Mouse (Mus musculus): Measurements from ENCODE around the gene Otud7b. TPM values are rescaled to one million over a fixed set of nuclear protein-coding genes. Genes with fewer than 3 reads are reported as not detected.

Gene Otud7b
- total and polyA plus RNA-seq, 2 experiments, result 5.9 to 8.9 TPM

DNA sequence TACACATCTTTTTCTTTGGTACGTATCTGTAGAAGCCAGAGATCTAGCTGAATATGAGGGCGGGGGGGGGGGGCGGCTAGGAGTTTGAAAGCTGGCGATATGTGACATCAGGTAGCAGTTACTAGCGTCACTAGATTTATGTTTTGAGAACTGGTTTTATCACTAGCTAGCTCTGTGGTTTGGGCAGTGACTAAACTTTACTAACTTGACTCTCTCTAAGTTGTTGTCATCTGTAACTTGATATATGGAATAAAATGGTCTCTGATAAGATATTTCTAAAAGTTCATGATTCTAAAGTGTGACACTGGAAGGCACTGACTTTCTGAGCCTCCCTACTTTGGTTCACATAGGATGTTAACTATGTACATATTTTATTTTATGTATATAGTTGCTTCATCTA is 19.9 kb downstream of the Otud7b start:
- Histone ChIP-seq H3K79me2 (ENCODE audit: control insufficient read depth, insufficient read depth, low read length) (peaks cover 4% of the 10 kb centered on the region; the same call in 1 of the 2 replicates), H3K4me1 (ENCODE audit: control insufficient read depth, insufficient read depth, low read length) (no peaks in the 10 kb centered on the region), H3K36me3 (ENCODE audit: control insufficient read depth, insufficient read depth, low read length) (no peaks in the 10 kb centered on the region), H3K4me3 (ENCODE audit: insufficient read depth, low read depth, low read length) (no peak overlapping the region), H3K9ac (ENCODE audit: low read depth, low read length) (no peak overlapping the region), H3K27me3 (ENCODE audit: control insufficient read depth, insufficient read depth, low read length) (no peaks in the 10 kb centered on the region), H3K27ac (replicated peaks; ENCODE audit: insufficient read depth, low read depth, low read length) (no peak overlapping the region)
- no peak for TF ChIP-seq CTCF (IDR thresholded peaks at IDR 0.05; ENCODE audit: low read depth, low read length)
- TF ChIP-seq POLR2A (IDR thresholded peaks at IDR 0.05; ENCODE audit: extremely low read depth, insufficient read depth, low read length), result no peak
- no peak for DNase-seq (ENCODE audit: extremely low read depth, low read depth, low spot score)
- 93% methylated on average over 5 of the region's 5 CpGs for WGBS

DNA sequence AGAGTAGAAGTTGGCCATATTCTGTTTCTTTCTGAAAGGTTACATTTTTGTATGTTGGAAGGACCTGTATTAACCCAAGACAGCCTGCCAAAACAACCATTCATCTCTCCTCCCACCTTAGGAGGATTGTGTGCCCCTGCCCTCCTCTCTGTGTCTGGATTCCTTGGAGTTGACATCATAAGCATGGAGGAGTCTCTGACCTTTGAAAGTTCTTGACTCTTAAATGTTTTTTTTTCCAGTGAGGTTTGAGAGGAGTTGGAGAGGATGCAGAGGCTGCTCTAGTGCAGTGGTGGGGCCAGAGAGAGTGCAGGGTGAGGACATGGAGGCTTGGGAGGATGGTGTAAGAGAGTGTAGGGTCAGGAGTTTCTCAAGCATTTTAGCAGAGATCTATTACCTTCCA is 23.8 kb downstream of the Otud7b start:
- no peak for TF ChIP-seq CTCF (IDR thresholded peaks at IDR 0.05; ENCODE audit: low read depth, low read length)
- no peaks in the 10 kb centered on the region; the same call in 1 of the 2 replicates for H3K79me2 ChIP-seq (ENCODE audit: control insufficient read depth, insufficient read depth, low read length)
- H3K4me1 ChIP-seq (ENCODE audit: control insufficient read depth, insufficient read depth, low read length), result peaks cover 6% of the 10 kb centered on the region
- H3K36me3 ChIP-seq (ENCODE audit: control insufficient read depth, insufficient read depth, low read length), result no peaks in the 10 kb centered on the region
- H3K9ac ChIP-seq (ENCODE audit: low read depth, low read length), result no peak overlapping the region
- no peaks in the 10 kb centered on the region for H3K27me3 ChIP-seq (ENCODE audit: control insufficient read depth, insufficient read depth, low read length)
- no peak overlapping the region for H3K27ac ChIP-seq (replicated peaks; ENCODE audit: insufficient read depth, low read depth, low read length)
- DNase-seq (ENCODE audit: extremely low read depth, low read depth, low spot score), result no peak
- no peak overlapping the region for H3K4me3 ChIP-seq (ENCODE audit: insufficient read depth, low read depth, low read length)

DNA sequence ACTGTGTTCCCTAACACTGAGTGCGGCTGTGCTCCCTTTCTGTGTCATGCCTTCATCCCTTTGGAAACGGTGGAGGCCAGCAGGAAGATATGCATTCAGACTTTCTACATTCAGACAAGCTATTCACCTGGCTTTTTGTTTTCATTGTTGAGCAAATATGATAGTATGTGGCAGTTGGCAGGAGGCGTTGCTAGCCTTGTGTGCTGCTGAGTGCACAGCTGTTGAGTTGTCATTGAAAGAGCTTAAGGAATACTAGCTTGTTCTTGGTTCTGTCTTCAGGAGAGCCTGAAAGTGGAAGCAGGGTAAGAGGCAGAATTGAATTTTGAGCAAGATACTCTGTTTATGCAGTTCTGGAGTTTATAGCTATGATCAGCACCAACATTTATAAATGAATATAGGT is 28.2 kb downstream of the Otud7b start:
- Histone ChIP-seq H3K36me3 (ENCODE audit: control insufficient read depth, insufficient read depth, low read length) (peaks cover 1% of the 10 kb centered on the region; the same call in 1 of the 2 replicates), H3K27ac (replicated peaks; ENCODE audit: insufficient read depth, low read depth, low read length) (no peak overlapping the region), H3K79me2 (ENCODE audit: control insufficient read depth, insufficient read depth, low read length) (no peaks in the 10 kb centered on the region; the same call in 1 of the 2 replicates), H3K9ac (ENCODE audit: low read depth, low read length) (no peak overlapping the region), H3K4me3 (ENCODE audit: insufficient read depth, low read depth, low read length) (no peak overlapping the region), H3K4me1 (ENCODE audit: control insufficient read depth, insufficient read depth, low read length) (peaks cover 14% of the 10 kb centered on the region), H3K27me3 (ENCODE audit: control insufficient read depth, insufficient read depth, low read length) (no peaks in the 10 kb centered on the region)
- TF ChIP-seq POLR2A (IDR thresholded peaks at IDR 0.05; ENCODE audit: extremely low read depth, insufficient read depth, low read length), result no peak
- TF ChIP-seq CTCF (IDR thresholded peaks at IDR 0.05; ENCODE audit: low read depth, low read length), result no peak
- peak; percentile 30 for DNase-seq (ENCODE audit: extremely low read depth, low read depth, low spot score)
- WGBS, result 51% methylated on average over 3 of the region's 3 CpGs

DNA sequence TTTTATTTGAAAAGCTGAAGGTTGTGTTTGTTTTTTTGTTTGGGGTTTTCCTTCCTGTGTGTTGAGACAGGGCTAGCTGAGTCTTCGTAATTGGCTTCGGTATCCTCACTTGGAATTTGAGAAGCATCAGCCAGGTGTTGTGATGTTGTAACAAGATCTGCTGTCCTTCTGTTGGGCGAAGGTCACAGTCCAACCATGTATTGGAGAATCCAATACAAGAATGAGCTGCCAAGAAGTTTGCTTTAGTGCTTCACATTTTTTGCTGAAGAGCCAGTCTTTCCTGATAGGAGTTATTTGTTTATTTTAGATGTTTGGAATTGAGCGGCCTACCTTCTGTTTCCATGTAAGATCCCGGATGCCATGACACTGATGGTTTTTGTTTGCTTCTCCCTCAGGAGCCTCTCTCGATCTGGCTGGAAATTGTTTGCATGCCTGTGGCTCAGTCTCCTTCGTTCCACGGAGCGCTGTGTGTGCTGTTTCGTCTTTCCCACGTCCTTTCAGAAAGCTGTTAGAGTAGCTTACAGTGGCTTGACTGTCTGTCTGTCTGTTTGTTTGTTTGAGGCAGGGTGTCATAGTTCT is 29.1 kb downstream of the Otud7b start:
- no peaks in the 10 kb centered on the region; the same call in 1 of the 2 replicates for H3K79me2 ChIP-seq (ENCODE audit: control insufficient read depth, insufficient read depth, low read length)
- H3K36me3 ChIP-seq (ENCODE audit: control insufficient read depth, insufficient read depth, low read length), result peaks cover 6% of the 10 kb centered on the region
- no peaks in the 10 kb centered on the region for H3K27me3 ChIP-seq (ENCODE audit: control insufficient read depth, insufficient read depth, low read length)
- peak overlapping the region; percentile 19 for H3K27ac ChIP-seq (replicated peaks; ENCODE audit: insufficient read depth, low read depth, low read length)
- WGBS, result 22% methylated on average over 11 of the region's 11 CpGs
- peak; percentile 100 for DNase-seq (ENCODE audit: extremely low read depth, low read depth, low spot score)
- H3K4me1 ChIP-seq (ENCODE audit: control insufficient read depth, insufficient read depth, low read length), result peaks cover 14% of the 10 kb centered on the region
- H3K9ac ChIP-seq (ENCODE audit: low read depth, low read length), result no peak overlapping the region
- TF ChIP-seq CTCF (IDR thresholded peaks at IDR 0.05; ENCODE audit: low read depth, low read length) (no peak), POLR2A (IDR thresholded peaks at IDR 0.05; ENCODE audit: extremely low read depth, insufficient read depth, low read length) (no peak)
- no peak overlapping the region for H3K4me3 ChIP-seq (ENCODE audit: insufficient read depth, low read depth, low read length)

DNA sequence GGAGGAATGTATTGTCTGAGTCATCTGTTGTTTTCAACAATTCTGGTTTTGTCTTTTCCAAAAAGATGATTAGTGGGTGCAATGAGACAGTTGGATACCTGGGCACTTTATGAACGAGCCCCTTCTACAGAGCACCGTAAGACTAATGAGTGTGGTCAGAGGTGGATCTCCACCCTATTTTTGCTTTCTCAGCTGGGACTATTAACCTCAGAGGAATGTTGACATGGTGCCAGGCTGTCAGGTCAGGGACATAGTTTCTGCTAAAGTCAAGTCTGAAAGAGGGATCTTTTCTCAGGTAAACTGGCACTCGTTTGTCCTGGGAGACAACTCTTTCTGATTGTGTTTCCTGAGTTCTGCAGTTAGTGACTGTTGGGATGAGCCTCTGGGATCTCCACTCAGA is 30.7 kb downstream of the Otud7b start:
- no peak overlapping the region for H3K9ac ChIP-seq (ENCODE audit: low read depth, low read length)
- no peak overlapping the region for H3K27ac ChIP-seq (replicated peaks; ENCODE audit: insufficient read depth, low read depth, low read length)
- no peak overlapping the region for H3K4me3 ChIP-seq (ENCODE audit: insufficient read depth, low read depth, low read length)
- no peaks in the 10 kb centered on the region for H3K79me2 ChIP-seq (ENCODE audit: control insufficient read depth, insufficient read depth, low read length)
- no peak for TF ChIP-seq POLR2A (IDR thresholded peaks at IDR 0.05; ENCODE audit: extremely low read depth, insufficient read depth, low read length)
- no peak for TF ChIP-seq CTCF (IDR thresholded peaks at IDR 0.05; ENCODE audit: low read depth, low read length)
- 18% methylated on average over 3 of the region's 3 CpGs for WGBS
- H3K27me3 ChIP-seq (ENCODE audit: control insufficient read depth, insufficient read depth, low read length), result no peaks in the 10 kb centered on the region
- H3K4me1 ChIP-seq (ENCODE audit: control insufficient read depth, insufficient read depth, low read length), result peaks cover 14% of the 10 kb centered on the region
- DNase-seq (ENCODE audit: extremely low read depth, low read depth, low spot score), result peak; percentile 78
- peaks cover 12% of the 10 kb centered on the region for H3K36me3 ChIP-seq (ENCODE audit: control insufficient read depth, insufficient read depth, low read length)

DNA sequence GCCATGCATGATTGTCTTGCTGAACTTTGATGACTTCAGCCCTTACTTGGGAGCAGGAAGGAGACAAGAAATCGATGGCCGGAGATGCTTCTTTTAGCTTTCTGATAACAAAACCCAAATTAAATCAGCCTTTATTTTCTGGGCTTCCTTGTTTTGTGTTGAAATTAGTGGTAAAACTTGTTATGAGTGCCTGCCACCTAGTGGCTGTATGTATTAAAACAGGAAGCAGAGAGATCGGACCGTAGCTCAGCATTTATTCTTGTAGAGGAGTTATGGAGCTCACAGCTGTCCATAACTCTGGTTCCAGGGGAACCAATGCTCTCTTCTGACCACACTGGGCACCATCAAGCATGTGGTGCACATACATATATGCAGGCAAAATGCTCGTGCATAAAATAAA is 43.6 kb downstream of the Otud7b start:
- H3K36me3 ChIP-seq (ENCODE audit: control insufficient read depth, insufficient read depth, low read length), result peaks cover 27% of the 10 kb centered on the region

More for the DNA sequence above, 43.6 kb downstream of the Otud7b start:
- TF ChIP-seq CTCF (IDR thresholded peaks at IDR 0.05; ENCODE audit: low read depth, low read length), result peak; percentile 46
- no peak for TF ChIP-seq POLR2A (IDR thresholded peaks at IDR 0.05; ENCODE audit: extremely low read depth, insufficient read depth, low read length)
- H3K4me1 ChIP-seq (ENCODE audit: control insufficient read depth, insufficient read depth, low read length), result no peaks in the 10 kb centered on the region; the same call in 1 of the 2 replicates
- DNase-seq (ENCODE audit: extremely low read depth, low read depth, low spot score), result peak; percentile 56
- no peak overlapping the region for H3K9ac ChIP-seq (ENCODE audit: low read depth, low read length)
- H3K27me3 ChIP-seq (ENCODE audit: control insufficient read depth, insufficient read depth, low read length), result no peaks in the 10 kb centered on the region
- H3K79me2 ChIP-seq (ENCODE audit: control insufficient read depth, insufficient read depth, low read length), result no peaks in the 10 kb centered on the region; the same call in 1 of the 2 replicates
- no peak overlapping the region for H3K4me3 ChIP-seq (ENCODE audit: insufficient read depth, low read depth, low read length)
- H3K27ac ChIP-seq (replicated peaks; ENCODE audit: insufficient read depth, low read depth, low read length), result no peak overlapping the region
- 11% methylated on average over 5 of the region's 5 CpGs for WGBS
